Mouse (Mus musculus) liver, embryonic 16.5 days (tissue): ENCODE results near the gene Olfr522. TPM values are rescaled to one million over a fixed set of nuclear protein-coding genes. Genes with fewer than 3 reads are reported as not detected.
"Not testable (repeated sequence)": the region's sequence is repeated elsewhere in the genome, so short reads cannot be mapped to it uniquely, and the experiment has no call there.

Source experiments
- ATAC-seq: fragments of 200-750 bp; cut with Nextera tagmentation; 2 replicates; pipeline ENCODE4 v1.8.0; 2017; ENCODE audit warnings: low read depth, mild to moderate bottlenecking, moderate number of reproducible peaks, moderate library complexity
- H3K27ac ChIP-seq: fragments of 300-500 bp; sonication (generic); 2 replicates; pipeline ENCODE4 v1.5.1; 2014; ENCODE audit warnings: mild to moderate bottlenecking, low read length
- H3K27me3 ChIP-seq: fragments of 300-500 bp; sonication (generic); 2 replicates; pipeline ENCODE4 v1.6.1; 2014; ENCODE audit warnings: low read depth, low read length, mixed read lengths; ENCODE audit not compliant: control insufficient read depth, insufficient read depth
- H3K36me3 ChIP-seq: fragments of 300-500 bp; sonication (generic); 2 replicates; pipeline ENCODE4 v1.6.1; 2014; ENCODE audit warnings: mild to moderate bottlenecking; ENCODE audit not compliant: control insufficient read depth, insufficient read depth
- H3K4me1 ChIP-seq: fragments of 300-500 bp; sonication (generic); 2 replicates; pipeline ENCODE4 v1.6.1; 2014; ENCODE audit warnings: low read depth, low read length, mixed read lengths; ENCODE audit not compliant: control insufficient read depth
- H3K4me2 ChIP-seq: fragments of 300-500 bp; sonication (generic); 2 replicates; pipeline ENCODE4 v1.6.1; 2014; ENCODE audit warnings: low read depth, low read length, mixed read lengths
- H3K4me3 ChIP-seq: fragments of 300-500 bp; sonication (generic); 2 replicates; pipeline ENCODE4 v1.5.1; 2014; ENCODE audit warnings: low read depth, mild to moderate bottlenecking, low read length
- H3K9ac ChIP-seq: fragments of 300-500 bp; sonication (generic); 2 replicates; pipeline ENCODE4 v1.6.1; 2014; ENCODE audit warnings: low read depth, low read length
- H3K9me3 ChIP-seq: fragments of 300-500 bp; sonication (generic); replicated peaks from 2 replicates; pipeline ENCODE4 v1.6.1; 2016; ENCODE audit warnings: low read length; ENCODE audit not compliant: control insufficient read depth
- WGBS: fragments of 180-500 bp; shearing (Covaris S2); extraction: QIAGEN DNeasy Blood & Tissue Kit; methylation state at CpG from one replicate; pipeline ENCODE4 v1.1.7; 2014; ENCODE audit not compliant: insufficient replicate concordance; 5-methylcytosine and 5-hydroxymethylcytosine counted together
- polyA plus RNA-seq: library from polyadenylated mRNA; unstranded; fragments of >200 nt; fragmentation: Nextera tagmentation; extraction: Ambion mirVana; gene quantifications from 2 replicates; pipeline ENCODE4 v1.2.1, GENCODE M21; 2015

Gene Olfr522
- polyA plus RNA-seq, 1 experiment from 2014 or later: not detected

- Histone ChIP-seq H3K4me1 (no peaks in the 10 kb centered on the region; the same call in 1 of the 2 replicates), H3K36me3 (no peaks in the 10 kb centered on the region), H3K4me3 (no peak overlapping the region), H3K9ac (no peak overlapping the region), H3K4me2 (no peak overlapping the region), H3K27me3 (no peaks in the 10 kb centered on the region), H3K27ac (no peak overlapping the region), H3K9me3 (no peaks in the 10 kb centered on the region)
- no peak for ATAC-seq
- WGBS: 77% methylated on average over 4 of the region's 4 CpGs
Measured at GRCm38 (mm10) chr7:140144550-140144949, 20.0 kb downstream of the Olfr522 start.

GRCm38 (mm10) chr7:140141350-140141749, 23.2 kb downstream of the Olfr522 start:
- H3K4me3 ChIP-seq: no peak overlapping the region
- H3K4me2 ChIP-seq: no peak overlapping the region
- no peaks in the 10 kb centered on the region for H3K36me3 ChIP-seq
- no peak overlapping the region for H3K9ac ChIP-seq
- WGBS: under 1% methylated on average over 14 of the region's 14 CpGs
- ATAC-seq: no peak
- H3K4me1 ChIP-seq: peaks cover 8% of the 10 kb centered on the region
- no peaks in the 10 kb centered on the region for H3K9me3 ChIP-seq
- no peak overlapping the region for H3K27ac ChIP-seq
- no peaks in the 10 kb centered on the region for H3K27me3 ChIP-seq

- Histone ChIP-seq H3K36me3 (no peaks in the 10 kb centered on the region), H3K27me3 (no peaks in the 10 kb centered on the region), H3K4me2 (peak overlapping the region; percentile 92), H3K9me3 (no peaks in the 10 kb centered on the region), H3K4me3 (peak overlapping the region; percentile 91), H3K9ac (peak overlapping the region; percentile 90), H3K27ac (peak overlapping the region; percentile 79), H3K4me1 (peaks cover 8% of the 10 kb centered on the region)
- ATAC-seq: no peak
- WGBS: 0% methylated on average over 8 of the region's 8 CpGs
Measured at GRCm38 (mm10) chr7:140138021-140138310, 26.6 kb downstream of the Olfr522 start.

- WGBS: 2% methylated on average over 39 of the region's 39 CpGs
- peaks cover 8% of the 10 kb centered on the region for H3K4me1 ChIP-seq
- ATAC-seq: peak; percentile 98
- peak within 1 kb of the TSS; percentile 79 for H3K27ac ChIP-seq
- H3K27me3 ChIP-seq: no peaks in the 10 kb centered on the region
- H3K4me2 ChIP-seq: peak within 1 kb of the TSS; percentile 92
- no peaks in the 10 kb centered on the region for H3K9me3 ChIP-seq
- H3K4me3 ChIP-seq: peak within 1 kb of the TSS; percentile 91
- H3K9ac ChIP-seq: peak within 1 kb of the TSS; percentile 90
- no peaks in the 10 kb centered on the region for H3K36me3 ChIP-seq
Measured at GRCm38 (mm10) chr7:140137135-140138020, 27.2 kb downstream of the Olfr522 start, which contains the start of gene Mtg1. Mtg1 (plus strand) TSS chr7:140137564.

GRCm38 (mm10) chr7:140135106-140135770, 29.3 kb downstream of the Olfr522 start:
- H3K9me3 ChIP-seq: no peaks in the 10 kb centered on the region
- H3K27me3 ChIP-seq: no peaks in the 10 kb centered on the region
- 52% methylated on average over 5 of the region's 5 CpGs for WGBS
- H3K36me3 ChIP-seq: no peaks in the 10 kb centered on the region
- H3K27ac ChIP-seq: no peak overlapping the region
- ATAC-seq: no peak
- H3K4me3 ChIP-seq: no peak overlapping the region
- H3K4me2 ChIP-seq: no peak overlapping the region
- no peak overlapping the region for H3K9ac ChIP-seq
- peaks cover 8% of the 10 kb centered on the region for H3K4me1 ChIP-seq

- H3K4me2 ChIP-seq, H3K27ac ChIP-seq, H3K36me3 ChIP-seq, H3K9ac ChIP-seq, H3K27me3 ChIP-seq, ATAC-seq, H3K9me3 ChIP-seq, H3K4me3 ChIP-seq, H3K4me1 ChIP-seq: not testable (repeated sequence)
- WGBS: 24% methylated on average over 5 of the region's 7 CpGs
Measured at GRCm38 (mm10) chr7:140134033-140134432, 30.5 kb downstream of the Olfr522 start.

- 63% methylated on average over 7 of the region's 7 CpGs for WGBS
Measured at GRCm38 (mm10) chr7:140132184-140132583, 32.4 kb downstream of the Olfr522 start.

GRCm38 (mm10) chr7:140127911-140128310, 36.7 kb downstream of the Olfr522 start:
- Histone ChIP-seq H3K27me3 (no peaks in the 10 kb centered on the region), H3K4me1 (peaks cover 9% of the 10 kb centered on the region), H3K27ac (no peak overlapping the region), H3K4me3 (no peak overlapping the region), H3K9ac (no peak overlapping the region), H3K9me3 (no peaks in the 10 kb centered on the region), H3K4me2 (no peak overlapping the region), H3K36me3 (no peaks in the 10 kb centered on the region)
- no peak for ATAC-seq
- 29% methylated on average over 2 of the region's 2 CpGs for WGBS

More at GRCm38 (mm10) chr7:140132184-140132583, 32.4 kb downstream of the Olfr522 start:
- not testable (repeated sequence) for H3K36me3 ChIP-seq, H3K9ac ChIP-seq, H3K4me2 ChIP-seq, H3K4me3 ChIP-seq, H3K9me3 ChIP-seq, H3K4me1 ChIP-seq, H3K27me3 ChIP-seq, ATAC-seq, H3K27ac ChIP-seq

GRCm38 (mm10) chr7:140126934-140127333, 37.6 kb downstream of the Olfr522 start:
- WGBS: 51% methylated on average over 3 of the region's 3 CpGs
- H3K27ac ChIP-seq: no peak overlapping the region
- ATAC-seq: no peak
- H3K4me2 ChIP-seq: no peak overlapping the region
- H3K27me3 ChIP-seq: no peaks in the 10 kb centered on the region
- H3K9ac ChIP-seq: no peak overlapping the region
- no peak overlapping the region for H3K4me3 ChIP-seq
- peaks cover 9% of the 10 kb centered on the region for H3K4me1 ChIP-seq
- no peaks in the 10 kb centered on the region for H3K9me3 ChIP-seq
- H3K36me3 ChIP-seq: no peaks in the 10 kb centered on the region
